Comparison of ENCODE assay signal across 9 mouse cellular contexts in the genomic region with DNA sequence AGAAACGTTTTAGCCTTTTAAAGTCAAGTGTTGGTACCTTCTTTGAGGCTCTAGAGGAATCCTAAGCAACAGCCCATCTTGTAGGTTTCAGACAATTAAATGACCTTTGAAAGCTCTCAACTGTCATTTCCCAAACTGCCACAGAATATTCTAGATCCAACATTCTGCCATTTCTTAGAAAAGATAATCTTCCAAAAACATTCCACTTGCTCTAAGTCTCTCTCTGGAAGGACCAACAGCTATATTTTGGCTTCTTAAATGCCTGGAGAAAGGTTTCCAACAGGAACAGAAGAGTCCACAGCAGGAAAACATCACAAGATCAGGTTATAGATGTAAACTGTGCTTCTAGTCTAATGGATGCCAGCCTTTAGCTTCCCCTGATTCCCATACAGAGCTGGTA. TPM values are rescaled to one million over a fixed set of nuclear protein-coding genes. Genes with fewer than 3 reads are reported as not detected.
DNase-seq lines count a peak whose midpoint lies in the region; ATAC-seq and TF ChIP-seq lines count a peak whose summit lies in the region.
"Had no signal": no experiment of that assay in that cellular context is flagged by ENCODE, and none has a peak within 500 bp of the region (broad histone marks: within the 10 kb centered on the region; RNA-seq: fewer than 3 reads in every experiment).

TSS of gene 4930430F08Rik (minus strand) at position 101 of the 400 bp plus-strand sequence.
TSS of gene 1700017N19Rik (plus strand) at position 162 of the 400 bp plus-strand sequence.

- intact Hi-C loops in heart, postnatal 36 days (cut with DNase I): no loop called here

- H3K4me1 ChIP-seq in heart, postnatal 0 days (ENCODE audit: control insufficient read depth, insufficient read depth): peaks cover 5% of the 10 kb centered on the region; the same call in 1 of the 2 replicates
- peaks cover 2% of the 10 kb centered on the region; the same call in 1 of the 2 replicates for H3K4me1 ChIP-seq in embryonic facial prominence, embryonic 13.5 days
- 0 out of 2 replicates have a peak, but pooled peaks cover 6% of the 10 kb centered on the region for H3K4me1 ChIP-seq in hindbrain, postnatal 0 days (ENCODE audit: insufficient read depth, low read length)
- H3K4me1 ChIP-seq in midbrain, embryonic 13.5 days (replicated peaks): peaks cover 7% of the 10 kb centered on the region

- H3K27ac ChIP-seq in heart, postnatal 0 days (ENCODE audit: low read depth): no peak within 1 kb of the TSS
- H3K27ac ChIP-seq in embryonic facial prominence, embryonic 13.5 days: no peak within 1 kb of the TSS
- H3K27ac ChIP-seq in hindbrain, postnatal 0 days: no peak within 1 kb of the TSS
- H3K27ac ChIP-seq in midbrain, embryonic 13.5 days: no peak within 1 kb of the TSS

- TF ChIP-seq EP300 in heart, postnatal 0 days (IDR thresholded peaks at IDR 0.05; ENCODE audit: low read depth): no peak

- TF ChIP-seq CTCF in heart, postnatal 0 days (IDR thresholded peaks at IDR 0.05; ENCODE audit: low read depth): no peak
- no peak for TF ChIP-seq CTCF in hindbrain, postnatal 0 days (IDR thresholded peaks at IDR 0.05; ENCODE audit: low read depth)

- H3K9ac ChIP-seq in heart, postnatal 0 days (replicated peaks; ENCODE audit: low read depth, low read length): no peak within 1 kb of the TSS
- no peak within 1 kb of the TSS for H3K9ac ChIP-seq in embryonic facial prominence, embryonic 13.5 days
- peak within 1 kb of the TSS; percentile 83; the same call in 1 of the 2 replicates for H3K9ac ChIP-seq in hindbrain, postnatal 0 days (replicated peaks; ENCODE audit: low read length)
- H3K9ac ChIP-seq in midbrain, embryonic 13.5 days (replicated peaks): no peak within 1 kb of the TSS

- ATAC-seq in heart, postnatal 0 days (ENCODE audit: insufficient read depth, low read depth): no peak
- ATAC-seq in embryonic facial prominence, embryonic 13.5 days (ENCODE audit: insufficient number of reproducible peaks, insufficient read depth, low FRiP score, low TSS enrichment, low read depth): no peak
- ATAC-seq in hindbrain, postnatal 0 days: no peak
- ATAC-seq in midbrain, embryonic 13.5 days: no peak

- no peak for DNase-seq in heart, postnatal 0 days (ENCODE audit: low spot score)
- DNase-seq in heart, postnatal 36 days: no peak
- DNase-seq in hindbrain, postnatal 0 days (ENCODE audit: low spot score): no peak
- no peak for DNase-seq in spleen, adult 18-20 months
- no peak for DNase-seq in layer of hippocampus, postnatal 36 days
- DNase-seq in B cell, adult 2 months: no peak
- DNase-seq: lung, adult 18-20 months had no signal

- peak within 1 kb of the TSS; percentile 90 for H3K4me2 ChIP-seq in heart, postnatal 0 days (ENCODE audit: low read depth, low read length)
- H3K4me2 ChIP-seq in embryonic facial prominence, embryonic 13.5 days: peak within 1 kb of the TSS; percentile 68
- peak within 1 kb of the TSS; percentile 79 for H3K4me2 ChIP-seq in hindbrain, postnatal 0 days (ENCODE audit: low read depth, low read length)
- H3K4me2 ChIP-seq in midbrain, embryonic 13.5 days (replicated peaks): peak within 1 kb of the TSS; percentile 56

- H3K4me3 ChIP-seq in heart, postnatal 0 days (ENCODE audit: low read depth, low read length): peak within 1 kb of the TSS; percentile 67
- H3K4me3 ChIP-seq in embryonic facial prominence, embryonic 13.5 days: peak within 1 kb of the TSS; percentile 72
- H3K4me3 ChIP-seq in hindbrain, postnatal 0 days (ENCODE audit: low read length): peak within 1 kb of the TSS; percentile 66
- peak within 1 kb of the TSS; percentile 81 for H3K4me3 ChIP-seq in midbrain, embryonic 13.5 days (replicated peaks)

- WGBS in heart, postnatal 0 days: 70% methylated on average over 1 of the region's 1 CpGs
- 79% methylated on average over 1 of the region's 1 CpGs for WGBS in embryonic facial prominence, embryonic 13.5 days
- 87% methylated on average over 1 of the region's 1 CpGs for WGBS in hindbrain, postnatal 0 days
- WGBS in midbrain, embryonic 13.5 days: 93% methylated on average over 1 of the region's 1 CpGs

- no peaks in the 10 kb centered on the region for H3K9me3 ChIP-seq in heart, postnatal 0 days (replicated peaks; ENCODE audit: control insufficient read depth, low read length)
- H3K9me3 ChIP-seq in embryonic facial prominence, embryonic 13.5 days: no peaks in the 10 kb centered on the region
- H3K9me3 ChIP-seq in hindbrain, postnatal 0 days (ENCODE audit: low read length): no peaks in the 10 kb centered on the region
- no peaks in the 10 kb centered on the region for H3K9me3 ChIP-seq in midbrain, embryonic 13.5 days

- no peaks in the 10 kb centered on the region for H3K27me3 ChIP-seq in heart, postnatal 0 days (ENCODE audit: control insufficient read depth, insufficient read depth, low read length)
- no peaks in the 10 kb centered on the region for H3K27me3 ChIP-seq in embryonic facial prominence, embryonic 13.5 days
- H3K27me3 ChIP-seq in hindbrain, postnatal 0 days (ENCODE audit: insufficient read depth, low read length): no peaks in the 10 kb centered on the region
- no peaks in the 10 kb centered on the region for H3K27me3 ChIP-seq in midbrain, embryonic 13.5 days

- H3K36me3 ChIP-seq in heart, postnatal 0 days (replicated peaks; ENCODE audit: control insufficient read depth, insufficient read depth, low read length): no peaks in the 10 kb centered on the region
- no peaks in the 10 kb centered on the region; the same call in 1 of the 2 replicates for H3K36me3 ChIP-seq in embryonic facial prominence, embryonic 13.5 days
- H3K36me3 ChIP-seq in hindbrain, postnatal 0 days (ENCODE audit: insufficient read depth, low read length): no peaks in the 10 kb centered on the region; the same call in 1 of the 2 replicates
- H3K36me3 ChIP-seq in midbrain, embryonic 13.5 days: no peaks in the 10 kb centered on the region

RNA-seq across cellular contexts. Expression of gene 4930430F08Rik, which starts in this region (rescaled TPM):
- 1.3 and 27.1 TPM in 2 replicates for total RNA-seq in heart, postnatal 0 days (2014; rRNA removed; ENCODE audit: low replicate concordance)
- 5.1 and 5.7 TPM in 2 replicates for polyA plus RNA-seq in heart, postnatal 0 days (2015; fragmentation: Nextera tagmentation; extraction: Ambion mirVana)
- total RNA-seq in heart, postnatal 36 days (2021): 1 to 10 TPM; 6.0 to 7.0 TPM
- 8.2 and 8.8 TPM in 2 replicates for polyA plus RNA-seq in embryonic facial prominence, embryonic 13.5 days (2015; fragmentation: Nextera tagmentation; extraction: Ambion mirVana)
- 19.6 and 24.5 TPM in 2 replicates for total RNA-seq in hindbrain, postnatal 0 days (2014; rRNA removed)
- polyA plus RNA-seq in hindbrain, postnatal 0 days (2015; fragmentation: Nextera tagmentation; extraction: Ambion mirVana): 16.5 and 20.2 TPM in 2 replicates
- 11.6 and 13.4 TPM in 2 replicates for polyA plus RNA-seq in midbrain, embryonic 13.5 days (2015; fragmentation: Nextera tagmentation; extraction: Ambion mirVana)
- total RNA-seq in layer of hippocampus, postnatal 36 days (2021): 10 to 100 TPM; 26.2 to 32.2 TPM

RNA-seq across cellular contexts. Expression of gene 1700017N19Rik, which starts in this region (rescaled TPM):
- not detected in 2 replicates for total RNA-seq in heart, postnatal 0 days (2014; rRNA removed; ENCODE audit: low replicate concordance)
- polyA plus RNA-seq in heart, postnatal 0 days (2015; fragmentation: Nextera tagmentation; extraction: Ambion mirVana): not detected in 2 replicates
- total RNA-seq in heart, postnatal 36 days (2021): not detected
- polyA plus RNA-seq in embryonic facial prominence, embryonic 13.5 days (2015; fragmentation: Nextera tagmentation; extraction: Ambion mirVana): not detected in 2 replicates
- total RNA-seq in hindbrain, postnatal 0 days (2014; rRNA removed): not detected in 2 replicates
- 0.23 and 0.43 TPM in 2 replicates for polyA plus RNA-seq in hindbrain, postnatal 0 days (2015; fragmentation: Nextera tagmentation; extraction: Ambion mirVana)
- 0.13 TPM in 1 of 2 replicates, not detected in the other for polyA plus RNA-seq in midbrain, embryonic 13.5 days (2015; fragmentation: Nextera tagmentation; extraction: Ambion mirVana)
- total RNA-seq in layer of hippocampus, postnatal 36 days (2021): not detected
